Mouse (Mus musculus) right cerebral cortex, postnatal 4 days (tissue): ENCODE measurements around the gene Mitd1.
A peak's percentile ranks its signal among the peaks of the same experiment; 100 is the strongest.

ENCODE experiments used
- DNase-seq: peaks from one replicate; pipeline ENCODE4 v3.0.0-alpha.2; 2022

Gene Mitd1

DNA sequence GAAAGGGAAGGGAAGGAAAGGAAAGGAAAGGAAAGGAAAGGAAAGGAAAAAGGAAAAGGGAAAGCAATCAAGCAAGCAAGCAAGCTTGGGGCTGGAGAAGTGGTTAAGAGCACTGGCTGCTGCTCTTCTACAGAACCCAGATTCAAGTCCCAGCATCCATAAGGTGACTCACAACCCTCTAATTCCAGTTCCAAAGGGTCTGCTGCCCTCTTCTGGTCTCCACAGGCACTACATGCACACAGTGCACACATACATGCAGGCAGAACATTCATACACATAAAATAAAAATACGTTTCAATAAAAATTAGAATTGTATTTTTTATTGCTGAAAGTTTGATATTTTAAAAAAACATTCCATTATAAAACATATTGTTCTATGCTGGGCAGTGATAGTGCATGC, 23.2 kb downstream of the Mitd1 start:
- peak; percentile 41 for DNase-seq

DNA sequence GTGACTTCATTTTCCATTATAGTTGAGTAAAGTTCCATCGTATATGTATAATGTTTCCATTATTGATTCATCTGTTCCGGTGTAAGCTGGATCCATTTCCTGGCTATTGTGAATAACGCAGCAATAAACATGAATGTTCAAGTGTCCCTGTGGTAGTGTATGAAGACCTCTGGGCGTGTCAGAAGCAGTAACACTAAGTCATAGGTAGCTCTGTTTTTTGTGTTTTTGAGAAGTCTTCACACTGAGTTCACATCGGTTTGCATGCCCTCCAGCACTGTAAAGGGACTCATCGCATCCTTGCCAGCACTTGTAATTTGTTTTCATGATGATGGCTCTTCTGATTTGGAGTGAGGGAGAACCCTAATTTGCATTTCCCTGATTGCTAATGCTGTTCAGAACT, 23.9 kb downstream of the Mitd1 start, which contains the start of gene Tsga10:
Gene Tsga10 (minus strand): TSS at position 144 of the 400 bp plus-strand sequence.
- no peak for DNase-seq

DNA sequence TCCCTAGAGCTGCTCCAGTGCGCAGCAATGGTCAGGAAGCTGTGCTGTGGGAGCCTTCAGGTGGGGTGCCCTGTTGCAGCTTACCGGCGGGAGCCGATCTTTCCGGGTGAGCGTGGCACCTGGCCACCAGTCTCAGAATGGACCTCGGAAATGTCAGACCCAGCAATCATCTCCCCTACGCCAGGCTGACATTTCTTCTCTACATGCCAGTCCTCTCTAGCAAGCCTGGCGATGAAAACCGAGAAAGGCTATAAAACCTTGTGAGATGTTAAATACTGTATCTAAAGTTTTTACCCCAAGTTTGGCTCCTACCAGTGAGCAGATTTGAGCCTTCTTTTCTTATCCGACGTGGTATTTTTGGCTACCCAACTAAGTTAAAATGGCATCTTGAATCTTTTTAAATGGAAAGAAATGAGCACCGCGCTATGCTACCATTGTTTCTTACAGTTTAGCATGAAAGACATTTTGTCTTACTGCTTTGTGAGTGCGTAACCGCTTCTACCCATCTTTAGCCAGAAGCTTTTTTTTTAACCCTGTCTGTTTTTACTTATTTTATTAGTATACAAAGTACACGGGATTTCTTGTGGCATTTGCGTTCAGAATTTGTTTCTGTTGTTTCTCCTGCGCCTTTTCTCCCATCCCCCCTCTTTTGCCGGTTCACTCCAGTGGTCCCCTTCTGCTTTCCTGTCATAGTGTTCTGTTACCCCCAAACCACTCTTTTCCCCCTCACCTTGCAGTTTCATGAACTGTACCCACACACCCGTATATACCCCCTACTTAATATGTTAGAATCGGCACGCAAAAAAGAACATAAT, 24.6 kb downstream of the Mitd1 start:
- no peak for DNase-seq

DNA sequence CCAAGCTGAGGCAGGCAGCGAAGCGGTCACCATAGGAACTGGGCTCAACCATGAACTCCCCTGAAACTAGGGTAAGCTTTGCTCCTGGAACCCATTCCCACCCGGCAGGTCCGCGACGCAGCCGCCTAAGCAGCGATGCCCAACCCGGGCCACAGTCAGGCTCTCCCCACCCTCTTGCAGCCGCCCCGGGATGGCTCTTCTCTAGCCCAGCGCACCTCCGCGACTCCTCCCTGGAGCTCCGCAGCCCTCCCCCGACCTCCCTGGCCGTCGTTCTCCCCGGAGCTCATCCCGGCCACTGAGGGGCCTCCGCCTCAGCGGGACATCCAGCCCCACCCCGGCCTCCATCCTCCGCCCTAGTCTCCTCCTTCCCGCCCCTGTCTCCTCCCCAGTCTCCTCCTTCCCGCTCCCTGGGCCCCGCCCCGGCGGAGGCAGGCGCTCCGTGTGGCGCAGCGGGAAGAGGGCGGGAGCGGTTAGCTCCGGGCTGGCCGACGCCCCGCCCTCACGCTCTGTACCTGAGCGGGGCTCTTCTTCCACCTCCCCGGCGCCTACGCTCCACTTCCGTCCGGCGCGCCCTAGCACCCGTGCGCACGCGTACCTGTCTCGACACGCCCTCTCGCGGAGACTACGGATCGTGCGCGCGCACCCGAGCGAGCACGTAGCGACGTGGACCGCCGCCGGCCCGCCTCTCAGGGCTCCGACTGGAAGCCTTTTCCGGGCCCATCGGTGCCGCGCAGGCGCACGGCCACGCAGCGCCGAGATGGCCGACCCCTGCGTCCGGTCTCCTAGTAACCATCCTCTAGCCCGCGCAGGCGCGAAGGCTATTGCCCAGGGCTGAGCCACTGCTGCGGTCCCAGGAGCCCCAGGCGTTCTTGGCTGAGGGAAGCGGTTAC, 25.5 kb downstream of the Mitd1 start:
- peak; percentile 99 for DNase-seq

DNA sequence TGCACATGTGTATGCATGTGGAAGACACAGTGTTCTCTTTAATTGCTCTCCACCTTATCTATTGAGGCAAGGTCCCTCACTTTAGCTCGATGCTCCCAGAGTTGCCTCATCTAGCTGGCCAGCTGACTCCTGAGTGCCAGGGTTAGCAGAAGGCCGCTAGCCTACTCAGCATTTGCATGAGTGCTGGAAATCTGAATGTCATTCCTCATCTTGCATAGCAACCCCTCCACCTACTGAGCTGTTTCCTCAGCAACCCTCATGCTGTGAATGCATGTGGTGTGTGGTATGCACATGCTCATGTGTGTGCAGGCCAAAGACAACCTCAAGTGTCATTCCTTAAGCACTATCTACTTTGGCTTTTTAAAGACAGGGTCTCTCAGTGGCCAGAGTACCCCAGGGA, 39.5 kb downstream of the Mitd1 start:
- no peak for DNase-seq

DNA sequence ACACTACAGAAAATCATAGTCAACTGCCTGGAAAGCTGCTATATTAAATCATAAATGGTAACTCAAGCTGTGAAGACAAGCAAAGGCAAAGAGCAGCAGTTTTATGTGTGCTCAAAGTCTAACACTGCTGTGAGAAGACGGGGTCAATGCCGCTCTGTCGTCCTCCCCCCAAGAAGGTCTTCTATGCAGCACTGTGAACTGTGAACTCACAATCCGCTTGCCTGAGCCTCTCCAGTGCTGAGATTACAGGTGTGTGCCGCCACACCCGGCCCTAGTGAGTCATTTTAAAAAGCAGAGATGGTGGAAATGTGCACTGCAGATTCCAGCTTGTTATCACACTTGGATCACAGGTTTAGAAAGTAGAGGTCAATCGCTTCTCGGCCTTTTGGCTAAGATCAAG, 43.3 kb downstream of the Mitd1 start:
- no peak for DNase-seq

DNA sequence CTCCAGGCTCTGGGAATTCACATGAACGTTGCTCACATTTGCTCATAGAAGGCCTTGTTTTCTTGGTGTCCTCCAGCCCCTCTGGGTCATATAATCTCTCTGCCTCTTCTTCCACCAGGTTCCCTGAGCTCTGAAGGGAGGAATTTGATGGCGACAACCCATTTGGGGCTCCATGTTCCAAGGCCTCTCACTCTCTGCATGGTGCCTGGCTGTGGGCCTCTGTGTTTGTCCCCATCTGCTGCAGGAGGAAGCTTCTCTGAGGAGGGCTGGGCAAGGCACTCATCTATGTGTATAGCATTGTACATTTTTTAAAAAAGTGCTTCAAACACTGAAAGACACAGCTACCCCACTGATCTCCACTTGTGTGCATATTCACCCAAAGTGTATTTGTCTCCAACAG, 58.5 kb downstream of the Mitd1 start:
- DNase-seq, result no peak
